Mouse (Mus musculus): ENCODE measurements around the gene Ttn. TPM values are rescaled to one million over a fixed set of nuclear protein-coding genes. Genes with fewer than 3 reads are reported as not detected.

Gene Ttn
- polyA plus RNA-seq, 3 experiments from 2014 or later: 7.6 to 14.9 (median 9.0) TPM

- ATAC-seq: no peak
Observed at GRCm38 (mm10) chr2:76962045-76962432, 20.3 kb downstream of the Ttn start.

- ATAC-seq: no peak
Observed at GRCm38 (mm10) chr2:76961420-76962044, 20.8 kb downstream of the Ttn start.

GRCm38 (mm10) chr2:76949774-76950173 is 32.6 kb downstream of the Ttn start:
- ATAC-seq: no peak

GRCm38 (mm10) chr2:76938515-76938914 is 43.8 kb downstream of the Ttn start:
- no peak for ATAC-seq

- ATAC-seq: no peak
Observed at GRCm38 (mm10) chr2:76929718-76930117, 52.6 kb downstream of the Ttn start.

- ATAC-seq: no peak
Observed at GRCm38 (mm10) chr2:76928816-76929215, 53.5 kb downstream of the Ttn start.

GRCm38 (mm10) chr2:76928298-76928697 is 54.0 kb downstream of the Ttn start:
- no peak for ATAC-seq

- no peak for ATAC-seq
Observed at GRCm38 (mm10) chr2:76926927-76927326, 55.4 kb downstream of the Ttn start.

- no peak for ATAC-seq
Observed at GRCm38 (mm10) chr2:76914959-76915358, 67.4 kb downstream of the Ttn start.

- ATAC-seq: no peak
Observed at GRCm38 (mm10) chr2:76908705-76909457, 73.5 kb downstream of the Ttn start.

GRCm38 (mm10) chr2:76903351-76903750 is 79.0 kb downstream of the Ttn start:
- no peak for ATAC-seq

- no peak for ATAC-seq
Observed at GRCm38 (mm10) chr2:76901476-76902086, 80.8 kb downstream of the Ttn start.

GRCm38 (mm10) chr2:76899886-76900285 is 82.5 kb downstream of the Ttn start:
- no peak for ATAC-seq

GRCm38 (mm10) chr2:76896990-76897389 is 85.4 kb downstream of the Ttn start:
- no peak for ATAC-seq

- ATAC-seq: no peak
Observed at GRCm38 (mm10) chr2:76895327-76895726, 87.0 kb downstream of the Ttn start.

- ATAC-seq: no peak
Observed at GRCm38 (mm10) chr2:76888721-76889120, 93.6 kb downstream of the Ttn start.

- ATAC-seq: no peak
Observed at GRCm38 (mm10) chr2:76885855-76886254, 96.5 kb downstream of the Ttn start.

- no peak for ATAC-seq
Observed at GRCm38 (mm10) chr2:76881406-76881805, 100.9 kb downstream of the Ttn start.

- no peak for ATAC-seq
Observed at GRCm38 (mm10) chr2:76875587-76875986, 106.8 kb downstream of the Ttn start.

- peak; percentile 68 for ATAC-seq
Observed at GRCm38 (mm10) chr2:76866928-76867327, 115.4 kb downstream of the Ttn start.

GRCm38 (mm10) chr2:76865497-76865896 is 116.8 kb downstream of the Ttn start:
- ATAC-seq: no peak

- ATAC-seq: peak; percentile 52
Observed at GRCm38 (mm10) chr2:76861327-76861726, 121.0 kb downstream of the Ttn start.

GRCm38 (mm10) chr2:76850066-76850465 is 132.3 kb downstream of the Ttn start:
- no peak for ATAC-seq

- no peak for ATAC-seq
Observed at GRCm38 (mm10) chr2:76843162-76843561, 139.2 kb downstream of the Ttn start.

All from inflammation-experienced regulatory T-cells, adult 6 months (primary cell).